Mouse (Mus musculus) embryonic fibroblast, embryonic 13.5 days (primary cell): Measurements from ENCODE around the gene Cand1.

Experiments
- CTCF ChIP-seq: IDR thresholded peaks from 2 replicates; pipeline ENCODE4 v1.5.1; 2011; ENCODE audit warnings: mild to moderate bottlenecking, control low read depth, low read length, moderate library complexity, borderline replicate concordance; ENCODE audit not compliant: insufficient read depth
- POLR2A ChIP-seq: IDR thresholded peaks from 2 replicates; pipeline ENCODE4 v1.6.1; 2011; ENCODE audit warnings: low read depth, mild to moderate bottlenecking, control low read depth, low read length, moderate library complexity

DNA sequence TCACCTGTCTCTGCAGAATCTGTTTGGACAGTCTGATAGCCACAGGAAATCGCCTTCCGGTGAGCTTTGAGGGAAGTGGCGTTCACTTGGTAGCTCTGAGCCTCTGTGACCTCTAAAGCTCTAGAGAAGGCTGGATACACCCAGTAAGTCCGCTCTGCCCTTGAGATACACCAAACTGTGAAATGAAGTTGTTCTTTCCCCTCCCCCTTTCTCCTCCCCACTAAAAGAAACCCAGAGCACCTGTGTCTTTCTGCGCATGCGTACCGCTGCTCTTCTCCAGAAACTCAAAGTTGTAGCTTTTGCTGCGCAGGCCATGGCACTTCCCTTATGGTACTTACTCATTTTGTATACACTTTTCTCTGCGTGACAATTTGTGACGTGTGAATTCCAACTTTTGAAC is 74.8 kb downstream of the Cand1 start:
- TF ChIP-seq CTCF, result no peak
- TF ChIP-seq POLR2A, result no peak
